Mouse (Mus musculus): ENCODE data around the gene Slc17a4. TPM values are rescaled to one million over a fixed set of nuclear protein-coding genes. Genes with fewer than 3 reads are reported as not detected.

Gene Slc17a4
- polyA plus RNA-seq, 1 experiment = 0.02 TPM

DNA sequence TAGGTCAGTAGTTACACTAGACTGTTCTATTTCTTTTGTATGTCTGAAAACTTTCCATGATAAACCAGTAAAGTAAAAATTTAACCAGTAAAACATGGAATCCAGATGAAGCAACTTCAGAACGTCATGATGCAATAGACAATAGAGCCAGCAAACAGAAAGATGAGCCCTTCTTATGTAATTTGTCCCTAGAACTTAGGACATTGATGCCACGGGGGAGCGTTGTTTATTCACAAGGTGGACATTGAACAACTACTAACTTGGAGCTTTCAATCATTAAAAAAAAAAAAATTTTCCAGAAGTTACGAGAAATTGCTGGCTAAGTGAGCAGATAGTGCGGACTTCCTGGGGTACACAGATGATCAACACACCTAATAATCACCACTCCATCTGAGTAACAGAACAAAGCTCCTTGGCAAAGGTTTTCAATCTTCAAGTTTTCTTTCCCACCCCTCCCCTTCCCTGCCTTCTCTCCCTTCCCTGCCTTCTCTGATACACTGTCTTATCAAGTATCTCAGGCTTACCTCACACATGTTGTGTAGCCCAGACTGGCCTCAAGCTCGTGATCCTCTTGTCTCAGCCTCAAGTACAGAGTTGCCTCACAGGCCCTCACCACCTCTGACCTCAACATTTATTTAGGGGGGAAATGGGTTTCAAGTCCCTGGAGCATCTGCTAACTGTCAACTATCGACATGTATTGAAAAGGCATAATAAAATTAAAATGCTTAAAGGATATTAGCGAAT lies 45.8 kb downstream of the Slc17a4 start:
- Histone ChIP-seq H3K27me3 (ENCODE audit: control insufficient read depth, insufficient read depth, insufficient read length) (peaks cover 6% of the 10 kb centered on the region), H3K36me3 (ENCODE audit: control insufficient read depth, insufficient read depth) (no peaks in the 10 kb centered on the region), H3ac (ENCODE audit: control insufficient read depth, insufficient read length) (no peak overlapping the region), H3K4me3 (no peak overlapping the region), H3K4me2 (ENCODE audit: low read depth) (no peak overlapping the region), H3K79me2 (ENCODE audit: control insufficient read depth, insufficient read depth) (no peaks in the 10 kb centered on the region)
- TF ChIP-seq CEBPB (IDR thresholded peaks at IDR 0.05; ENCODE audit: insufficient read depth, poor library complexity, severe bottlenecking) (peak; percentile 61), REST (IDR thresholded peaks at IDR 0.05; ENCODE audit: insufficient read depth, insufficient read length) (no peak)

DNA sequence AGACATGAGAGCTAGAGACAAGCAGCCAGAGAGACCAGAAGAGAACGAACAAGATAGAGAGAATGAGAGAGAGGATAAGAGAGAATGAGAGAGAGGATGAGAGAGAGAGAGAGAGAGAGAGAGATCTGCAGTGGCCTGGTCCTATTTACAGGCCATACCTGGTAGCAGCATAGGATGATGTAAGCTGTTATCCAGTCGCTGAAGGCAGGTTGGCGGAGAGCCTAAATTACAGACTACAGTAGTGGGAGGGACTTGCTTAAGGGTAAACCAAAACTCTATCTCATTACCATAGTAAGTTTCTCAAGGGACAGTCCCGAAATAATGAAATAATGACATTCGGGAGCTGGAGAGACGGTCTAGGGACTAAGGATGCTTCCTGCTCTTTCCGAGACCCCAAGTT lies 47.4 kb downstream of the Slc17a4 start, which contains the start of gene Slc17a1:
Slc17a1 (plus strand) TSS at position 346 of the 400 bp plus-strand sequence.
- TF ChIP-seq POLR2A (IDR thresholded peaks at IDR 0.05; ENCODE audit: insufficient read length, low read depth) (no peak), E2F4 (IDR thresholded peaks at IDR 0.05; ENCODE audit: insufficient read depth) (no peak), MYOD1 (IDR thresholded peaks at IDR 0.05; ENCODE audit: control insufficient read depth in 1 of 3, insufficient read length in 2 of 3, low read depth in 2 of 3) (no peak), POLR2AphosphoS2 (IDR thresholded peaks at IDR 0.05; ENCODE audit: insufficient read length, low read depth) (no peak), MAX (IDR thresholded peaks at IDR 0.05; ENCODE audit: low read depth) (no peak), SRF (IDR thresholded peaks at IDR 0.05; ENCODE audit: control insufficient read depth, insufficient read length, low read depth) (no peak), CEBPB (IDR thresholded peaks at IDR 0.05; ENCODE audit: insufficient read depth, poor library complexity, severe bottlenecking) (no peak), MYOG (IDR thresholded peaks at IDR 0.05; ENCODE audit: control insufficient read depth in 1 of 3, insufficient read depth in 1 of 3, insufficient read length in 2 of 3, low read depth in 2 of 3) (no peak), TCF3 (IDR thresholded peaks at IDR 0.05; ENCODE audit: insufficient read length, low read depth) (no peak), REST (IDR thresholded peaks at IDR 0.05; ENCODE audit: insufficient read depth, insufficient read length) (no peak)
- no peaks in the 10 kb centered on the region for H3K79me2 ChIP-seq (ENCODE audit: control insufficient read depth, insufficient read depth)
- H3K36me3 ChIP-seq (ENCODE audit: control insufficient read depth, insufficient read depth) = no peaks in the 10 kb centered on the region
- no peak within 1 kb of the TSS for H3ac ChIP-seq (ENCODE audit: control insufficient read depth, insufficient read length)
- H3K4me3 ChIP-seq = no peak within 1 kb of the TSS
- H3K27me3 ChIP-seq (ENCODE audit: control insufficient read depth, insufficient read depth, insufficient read length) = peaks cover 6% of the 10 kb centered on the region
- H3K4me2 ChIP-seq (ENCODE audit: low read depth) = no peak within 1 kb of the TSS

DNA sequence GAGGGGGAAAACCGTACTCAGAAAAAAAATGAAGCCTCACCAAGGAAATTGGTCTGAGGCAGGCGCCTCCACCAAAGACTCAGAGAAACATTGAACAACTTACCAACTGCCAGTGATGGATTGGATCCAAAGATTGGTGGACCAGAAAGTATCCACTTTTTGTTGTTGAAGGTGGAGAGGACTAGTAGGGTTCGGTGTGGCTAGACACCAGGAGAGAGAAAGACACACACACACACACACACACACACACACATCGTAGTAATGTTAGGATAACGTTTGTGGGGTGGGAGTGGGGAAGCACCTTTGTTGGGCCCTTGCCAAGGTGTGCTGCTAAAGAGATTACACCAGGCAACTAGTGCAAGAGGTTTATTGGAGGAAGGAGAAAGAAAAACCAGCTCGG lies 47.8 kb downstream of the Slc17a4 start:
- H3K4me3 ChIP-seq = no peak overlapping the region
- no peak overlapping the region for H3ac ChIP-seq (ENCODE audit: control insufficient read depth, insufficient read length)
- H3K27me3 ChIP-seq (ENCODE audit: control insufficient read depth, insufficient read depth, insufficient read length) = peaks cover 6% of the 10 kb centered on the region
- no peaks in the 10 kb centered on the region for H3K36me3 ChIP-seq (ENCODE audit: control insufficient read depth, insufficient read depth)
- H3K4me2 ChIP-seq (ENCODE audit: low read depth) = no peak overlapping the region
- no peaks in the 10 kb centered on the region for H3K79me2 ChIP-seq (ENCODE audit: control insufficient read depth, insufficient read depth)
- TF ChIP-seq REST (IDR thresholded peaks at IDR 0.05; ENCODE audit: insufficient read depth, insufficient read length) (no peak), TCF12 (IDR thresholded peaks at IDR 0.05; ENCODE audit: insufficient read depth, poor library complexity, severe bottlenecking) (no peak), MYOD1 (IDR thresholded peaks at IDR 0.05; ENCODE audit: control insufficient read depth in 1 of 3, insufficient read length in 2 of 3, low read depth in 2 of 3) (no peak), POLR2A (IDR thresholded peaks at IDR 0.05; ENCODE audit: insufficient read length, low read depth) (no peak), POLR2AphosphoS2 (IDR thresholded peaks at IDR 0.05; ENCODE audit: insufficient read length, low read depth) (no peak), SRF (IDR thresholded peaks at IDR 0.05; ENCODE audit: control insufficient read depth, insufficient read length, low read depth) (no peak), USF1 (IDR thresholded peaks at IDR 0.05; ENCODE audit: low read depth) (no peak), TCF3 (IDR thresholded peaks at IDR 0.05; ENCODE audit: insufficient read length, low read depth) (no peak), E2F4 (IDR thresholded peaks at IDR 0.05; ENCODE audit: insufficient read depth) (no peak), MYOG (IDR thresholded peaks at IDR 0.05; ENCODE audit: control insufficient read depth in 1 of 3, insufficient read depth in 1 of 3, insufficient read length in 2 of 3, low read depth in 2 of 3) (no peak), CEBPB (IDR thresholded peaks at IDR 0.05; ENCODE audit: insufficient read depth, poor library complexity, severe bottlenecking) (no peak), MAX (IDR thresholded peaks at IDR 0.05; ENCODE audit: low read depth) (no peak)

DNA sequence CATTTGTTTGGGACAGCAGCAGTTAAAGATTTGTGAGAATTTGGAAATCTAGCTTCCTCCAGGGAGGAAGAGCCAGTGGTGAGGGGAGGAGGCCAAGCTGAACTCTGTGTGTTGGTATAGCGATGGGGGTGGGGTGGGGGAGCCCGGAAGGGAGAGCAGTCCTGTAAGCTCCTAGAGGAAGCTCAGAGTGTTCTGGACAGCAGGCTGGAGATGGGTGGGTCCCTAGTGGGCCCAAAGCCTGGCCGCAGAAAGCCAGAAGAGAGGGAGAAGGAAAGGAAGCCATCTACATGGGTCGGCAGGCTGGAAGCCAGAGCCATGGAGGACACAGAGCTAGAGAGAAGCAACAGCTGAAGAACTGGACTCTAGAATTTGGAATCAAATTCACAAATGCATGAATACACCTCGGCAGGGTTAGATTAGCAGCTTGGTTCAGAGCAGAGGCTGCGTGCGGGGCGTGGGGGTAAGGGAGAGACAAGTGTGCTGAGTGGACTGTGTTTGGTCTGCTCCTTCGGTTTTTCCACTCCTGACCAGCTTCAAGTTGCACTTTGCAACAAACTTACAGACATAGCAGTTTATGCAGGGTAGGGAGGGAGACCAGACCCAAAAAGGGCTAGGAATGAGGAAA lies 48.6 kb downstream of the Slc17a4 start:
- Histone ChIP-seq H3K4me3 (no peak overlapping the region), H3K79me2 (ENCODE audit: control insufficient read depth, insufficient read depth) (no peaks in the 10 kb centered on the region), H3ac (ENCODE audit: control insufficient read depth, insufficient read length) (no peak overlapping the region), H3K27me3 (ENCODE audit: control insufficient read depth, insufficient read depth, insufficient read length) (peaks cover 6% of the 10 kb centered on the region), H3K4me2 (ENCODE audit: low read depth) (no peak overlapping the region), H3K36me3 (ENCODE audit: control insufficient read depth, insufficient read depth) (no peaks in the 10 kb centered on the region)
- TF ChIP-seq E2F4 (IDR thresholded peaks at IDR 0.05; ENCODE audit: insufficient read depth) (no peak), TCF3 (IDR thresholded peaks at IDR 0.05; ENCODE audit: insufficient read length, low read depth) (no peak), MAX (IDR thresholded peaks at IDR 0.05; ENCODE audit: low read depth) (no peak), POLR2A (IDR thresholded peaks at IDR 0.05; ENCODE audit: insufficient read length, low read depth) (no peak), SRF (IDR thresholded peaks at IDR 0.05; ENCODE audit: control insufficient read depth, insufficient read length, low read depth) (no peak), CEBPB (IDR thresholded peaks at IDR 0.05; ENCODE audit: insufficient read depth, poor library complexity, severe bottlenecking) (no peak), TCF12 (IDR thresholded peaks at IDR 0.05; ENCODE audit: insufficient read depth, poor library complexity, severe bottlenecking) (no peak)

DNA sequence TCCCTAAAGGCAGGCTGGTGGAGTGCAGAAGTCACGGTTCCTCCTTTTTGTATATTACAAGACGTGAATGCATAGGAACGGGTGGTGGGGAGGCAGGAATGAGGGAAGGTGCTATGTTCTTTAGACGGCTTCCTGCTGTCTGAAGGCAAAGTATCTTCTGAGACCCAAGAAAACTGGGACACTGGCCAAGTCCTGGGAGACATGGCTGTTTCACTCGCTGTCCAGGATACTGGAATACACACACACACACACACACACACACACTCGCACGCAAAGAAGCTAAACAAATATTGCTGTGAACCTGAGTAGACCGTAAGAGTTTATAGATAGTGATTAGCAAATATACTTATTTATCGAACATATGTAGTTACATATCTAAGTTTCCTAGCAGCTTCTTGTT lies 50.1 kb downstream of the Slc17a4 start:
- H3K4me2 ChIP-seq (ENCODE audit: low read depth) = no peak overlapping the region
- H3K36me3 ChIP-seq (ENCODE audit: control insufficient read depth, insufficient read depth) = no peaks in the 10 kb centered on the region
- H3K4me3 ChIP-seq = no peak overlapping the region
- no peak overlapping the region for H3ac ChIP-seq (ENCODE audit: control insufficient read depth, insufficient read length)
- TF ChIP-seq MAX (IDR thresholded peaks at IDR 0.05; ENCODE audit: low read depth) (no peak), TCF12 (IDR thresholded peaks at IDR 0.05; ENCODE audit: insufficient read depth, poor library complexity, severe bottlenecking) (no peak)
- peaks cover 6% of the 10 kb centered on the region for H3K27me3 ChIP-seq (ENCODE audit: control insufficient read depth, insufficient read depth, insufficient read length)
- H3K79me2 ChIP-seq (ENCODE audit: control insufficient read depth, insufficient read depth) = no peaks in the 10 kb centered on the region
